Mouse (Mus musculus): ENCODE measurements at regions not wholly inside any gene's neighbourhood (a gene's known extent, or its start where the extent isn't known, plus 50 kb on each side); places are given as distances from the start of the nearest gene placed in this dataset.
"Not testable (repeated sequence)": the region's sequence is repeated elsewhere in the genome, so short reads cannot be mapped to it uniquely, and the experiment has no call there.

- DNase-seq (ENCODE audit: low spot score): no peak
Measured at GRCm38 (mm10) chr4:67378632-67379031, 551.2 kb downstream of the Tlr4 start.

DNA sequence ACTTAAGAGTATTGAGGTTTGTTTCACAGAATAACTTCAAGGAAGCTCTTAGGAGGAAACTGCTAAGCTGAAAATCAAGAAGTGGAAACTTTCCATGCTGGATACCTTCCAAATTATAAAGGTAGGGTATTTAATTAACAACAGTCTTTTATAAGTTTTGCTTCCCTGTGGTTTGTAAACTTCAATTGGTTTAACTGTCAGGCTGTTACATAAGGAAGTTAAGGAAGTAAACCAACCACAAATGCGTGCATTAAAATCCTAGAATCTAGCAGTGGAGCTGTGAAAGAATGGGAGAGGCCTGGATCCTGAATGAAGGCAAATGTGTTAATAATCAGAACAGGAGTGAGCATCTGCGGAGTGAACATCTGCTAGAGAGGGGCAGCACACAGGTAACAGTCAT lies 560.5 kb downstream of the Tlr4 start:
- DNase-seq (ENCODE audit: low spot score): no peak

GRCm38 (mm10) chr4:67402977-67403376 lies 575.6 kb downstream of the Tlr4 start:
- no peak for DNase-seq (ENCODE audit: low spot score)

GRCm38 (mm10) chr4:67424064-67424463 lies 596.7 kb downstream of the Tlr4 start:
- DNase-seq (ENCODE audit: low spot score): no peak

GRCm38 (mm10) chr4:67425712-67426111 lies 598.3 kb downstream of the Tlr4 start:
- no peak for DNase-seq (ENCODE audit: low spot score)

DNA sequence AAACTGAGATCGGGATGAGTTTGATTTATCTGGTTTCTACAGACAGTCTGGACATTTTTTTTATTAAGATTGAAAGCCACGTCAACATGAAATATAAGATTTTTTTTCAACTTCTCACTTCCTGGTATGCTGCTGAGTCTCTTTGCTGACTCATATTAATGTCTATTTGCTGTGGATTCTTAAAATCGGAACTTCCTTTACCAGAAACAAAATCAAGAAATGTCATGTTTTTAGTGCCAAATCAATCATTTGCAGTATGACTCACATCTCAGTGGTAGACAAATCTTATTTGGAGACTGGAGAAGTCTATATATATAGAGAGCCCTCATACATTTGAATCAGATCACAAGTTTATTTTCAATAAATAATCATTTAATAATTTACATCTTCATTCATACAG lies 620.5 kb downstream of the Tlr4 start:
- no peak for DNase-seq (ENCODE audit: low spot score)

DNA sequence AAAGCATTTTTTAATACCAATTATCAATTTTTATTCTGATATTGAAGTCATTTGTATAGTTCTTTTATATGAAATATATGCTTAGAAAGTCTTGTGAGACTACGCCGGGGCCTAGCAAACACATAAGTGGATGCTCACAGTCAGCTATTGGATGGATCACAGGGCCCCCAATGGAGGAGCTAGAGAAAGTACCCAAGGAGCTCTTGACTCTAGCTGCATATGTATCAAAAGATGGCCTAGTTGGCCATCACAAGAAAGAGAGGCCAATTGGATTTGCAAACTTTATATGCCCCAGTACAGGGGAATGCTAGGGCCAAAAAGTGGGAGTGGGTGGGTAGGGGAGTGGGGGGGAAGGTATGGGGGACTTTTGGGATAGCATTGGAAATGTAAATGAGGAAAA lies 632.5 kb downstream of the Tlr4 start:
- DNase-seq (ENCODE audit: low spot score): not testable (repeated sequence)

GRCm38 (mm10) chr4:67473034-67473433 lies 645.6 kb downstream of the Tlr4 start:
- DNase-seq (ENCODE audit: low spot score): no peak

GRCm38 (mm10) chr4:67477264-67477845 lies 650.0 kb downstream of the Tlr4 start:
- DNase-seq (ENCODE audit: low spot score): peak; percentile 3

DNA sequence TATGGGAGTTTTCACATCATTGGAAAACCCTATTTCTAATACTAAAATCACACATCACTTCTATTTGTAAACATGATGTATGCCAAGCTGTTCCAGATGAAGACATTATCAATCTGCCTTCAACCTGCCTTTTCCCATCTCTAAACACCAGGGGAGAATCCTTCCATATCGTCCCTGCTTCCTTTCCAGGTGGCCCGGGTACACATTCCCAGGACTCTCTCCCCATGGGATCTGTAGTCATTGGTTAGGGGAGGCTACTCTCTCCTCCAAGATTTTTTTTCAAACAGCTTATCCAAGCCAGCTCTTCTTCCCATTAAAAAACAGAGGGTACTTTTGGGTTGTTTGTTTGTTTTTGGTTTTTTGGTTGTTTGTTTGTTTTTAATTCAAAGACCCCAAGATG lies 650.7 kb downstream of the Tlr4 start:
- DNase-seq (ENCODE audit: low spot score): no peak

DNA sequence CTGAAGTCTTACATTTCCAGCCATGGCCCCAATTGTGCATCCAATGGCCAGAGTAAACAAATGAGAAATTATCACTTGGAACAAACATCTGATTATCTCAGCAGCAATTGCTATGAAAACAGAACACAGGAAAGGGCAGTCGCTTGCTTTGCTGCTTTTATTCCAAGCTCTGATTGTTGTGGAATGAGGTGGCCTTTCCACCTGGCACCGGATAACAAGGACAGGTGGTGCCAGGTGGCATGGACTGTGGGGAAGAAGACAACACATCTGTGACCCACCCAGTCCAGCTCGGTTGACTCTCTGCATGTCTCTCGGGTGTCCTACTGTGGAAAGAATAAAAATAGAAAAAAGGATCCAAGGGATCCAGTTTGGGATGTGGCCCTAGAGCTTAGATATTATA lies 694.9 kb downstream of the Tlr4 start:
- DNase-seq (ENCODE audit: low spot score): no peak

GRCm38 (mm10) chr4:67523158-67523557 lies 695.8 kb downstream of the Tlr4 start:
- DNase-seq (ENCODE audit: low spot score): no peak

- no peak for DNase-seq (ENCODE audit: low spot score)
Measured at GRCm38 (mm10) chr4:67529586-67529985, 702.2 kb downstream of the Tlr4 start.

- no peak for DNase-seq (ENCODE audit: low spot score)
Measured at GRCm38 (mm10) chr4:67539466-67539865, 712.1 kb downstream of the Tlr4 start.

DNA sequence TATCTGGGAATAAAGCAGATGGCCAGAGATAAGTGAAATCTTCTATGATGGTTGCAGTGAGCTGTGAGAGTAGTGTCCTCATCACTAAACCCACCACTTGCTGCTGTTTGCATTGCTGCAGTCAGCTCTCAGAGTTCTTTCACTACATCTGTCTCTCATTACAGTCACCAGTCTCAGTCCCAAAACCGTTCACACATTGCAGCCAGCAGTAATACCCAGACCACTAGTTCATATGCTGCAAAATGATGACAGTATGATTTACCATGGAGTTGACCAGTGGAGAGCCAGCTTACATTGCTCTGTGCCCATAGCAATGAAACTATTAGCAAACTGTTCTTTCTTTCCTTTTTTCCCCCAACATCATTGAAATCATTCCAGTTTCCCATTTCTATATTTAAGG lies 718.6 kb downstream of the Tlr4 start:
- no peak for DNase-seq (ENCODE audit: low spot score)

DNA sequence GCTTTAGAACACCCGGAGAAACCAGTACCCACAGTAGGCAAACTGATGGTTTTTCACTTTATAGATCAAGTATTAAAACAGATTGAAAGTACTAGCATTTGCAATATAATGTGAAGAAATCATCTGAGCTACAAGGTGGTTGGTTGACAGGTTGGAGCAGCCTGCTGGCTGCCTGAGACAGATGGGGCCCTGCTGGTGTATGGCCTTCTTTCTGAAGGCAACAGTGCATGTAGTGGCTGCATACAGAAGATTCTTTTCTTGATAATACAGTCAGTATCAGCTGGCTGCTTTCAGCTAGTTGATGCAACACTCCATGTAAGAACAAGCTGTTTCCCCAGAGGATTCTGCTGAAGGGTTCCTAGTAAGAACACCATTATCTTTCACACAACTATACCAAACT lies 720.6 kb downstream of the Tlr4 start:
- DNase-seq (ENCODE audit: low spot score): no peak

DNA sequence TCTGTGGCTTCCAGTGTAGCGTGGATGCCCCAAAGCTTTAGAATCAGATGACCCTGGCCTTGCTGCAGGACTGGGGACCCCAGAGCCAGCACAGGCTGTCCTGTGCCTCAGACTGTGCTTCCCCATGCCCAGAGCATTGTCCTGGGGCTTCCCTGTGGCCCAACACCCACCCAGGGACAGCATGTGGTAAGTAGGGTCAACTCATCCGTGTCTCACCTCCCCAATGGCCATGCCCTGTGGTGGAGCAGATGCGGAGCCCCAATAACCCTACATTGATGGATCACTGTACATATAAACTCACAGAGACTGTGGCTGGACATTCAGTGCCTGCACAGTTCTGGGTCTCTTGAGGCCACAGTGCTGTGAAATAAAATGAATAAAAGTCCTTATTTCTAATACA lies 726.1 kb downstream of the Tlr4 start:
- DNase-seq (ENCODE audit: low spot score): no peak

DNA sequence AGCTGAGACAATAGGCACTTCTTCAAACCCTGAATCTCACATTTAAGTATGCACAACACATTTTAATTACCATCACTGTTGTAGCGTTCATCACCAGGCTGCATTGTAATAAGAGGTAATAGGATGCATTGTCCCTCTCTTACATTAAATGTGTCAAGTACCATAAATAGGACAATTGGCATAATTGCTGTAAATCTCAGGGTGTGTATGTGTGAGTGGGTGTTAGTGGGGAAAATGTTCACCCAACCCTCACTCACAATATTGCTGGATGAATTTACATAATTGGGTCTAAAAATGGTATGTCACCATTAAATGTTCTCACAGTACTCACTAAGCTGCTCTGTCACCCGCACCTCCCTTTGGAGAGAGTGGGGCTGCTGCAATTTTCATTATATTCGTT lies 747.4 kb downstream of the Tlr4 start:
- no peak for DNase-seq (ENCODE audit: low spot score)

GRCm38 (mm10) chr4:67589501-67589900 lies 762.1 kb downstream of the Tlr4 start:
- no peak for DNase-seq (ENCODE audit: low spot score)

DNA sequence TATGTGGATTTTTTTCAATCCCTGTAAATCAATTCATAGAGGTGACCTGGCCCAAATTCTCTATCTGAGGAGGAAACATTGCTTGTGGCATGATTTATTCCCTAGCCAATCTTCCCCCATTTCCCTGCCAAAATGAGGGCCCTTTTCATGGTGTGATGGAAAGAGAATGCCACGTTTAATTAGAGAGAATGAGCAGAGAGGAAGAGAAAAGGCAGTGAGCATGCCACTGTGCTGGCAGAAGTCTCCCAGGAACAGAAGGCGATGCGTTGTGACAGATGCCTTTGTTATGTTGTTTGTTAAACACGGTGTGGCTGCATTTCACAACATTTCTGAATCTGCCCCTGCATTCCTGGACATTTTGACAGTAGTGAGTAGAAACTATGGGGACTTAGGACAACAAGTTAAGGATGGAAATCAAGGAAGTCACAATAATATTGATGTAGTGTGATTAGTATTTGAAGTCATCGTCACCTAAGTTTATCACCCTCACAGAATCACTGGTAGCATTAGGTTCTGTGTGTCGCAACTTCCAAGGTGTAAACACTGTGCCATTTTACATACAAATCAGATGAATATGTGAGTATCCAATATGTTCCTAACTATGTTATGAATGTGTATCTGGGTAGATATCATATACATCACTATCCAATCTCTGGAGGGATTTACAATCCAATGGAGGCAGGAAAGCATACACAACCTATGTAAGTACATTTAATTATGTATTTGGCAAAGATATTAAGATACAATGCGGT lies 762.8 kb downstream of the Tlr4 start:
- DNase-seq (ENCODE audit: low spot score): no peak

DNA sequence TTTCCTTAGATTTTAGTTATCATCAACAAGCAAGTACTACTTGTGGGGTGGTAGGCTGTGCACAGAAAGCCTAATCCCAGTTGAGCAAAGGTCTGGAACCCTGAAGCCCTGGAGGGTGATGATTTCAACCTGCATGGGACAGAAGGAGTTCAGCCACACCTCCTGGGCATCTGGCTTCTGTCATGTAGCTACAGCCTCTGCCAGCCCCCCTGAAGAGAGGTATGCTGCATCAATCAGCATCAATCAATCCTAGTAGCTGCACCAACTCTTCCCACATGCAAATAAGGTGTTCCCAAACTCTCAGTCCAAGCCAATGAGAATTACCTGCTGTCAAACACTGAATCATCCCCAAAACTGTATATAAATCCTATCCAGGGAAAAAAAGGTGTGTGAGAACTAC lies 779.8 kb downstream of the Tlr4 start:
- no peak for DNase-seq (ENCODE audit: low spot score)

- no peak for DNase-seq (ENCODE audit: low spot score)
Measured at GRCm38 (mm10) chr4:67614486-67615067, 787.2 kb downstream of the Tlr4 start.

- no peak for DNase-seq (ENCODE audit: low spot score)
Measured at GRCm38 (mm10) chr4:67626641-67627040, 799.3 kb downstream of the Tlr4 start.

DNA sequence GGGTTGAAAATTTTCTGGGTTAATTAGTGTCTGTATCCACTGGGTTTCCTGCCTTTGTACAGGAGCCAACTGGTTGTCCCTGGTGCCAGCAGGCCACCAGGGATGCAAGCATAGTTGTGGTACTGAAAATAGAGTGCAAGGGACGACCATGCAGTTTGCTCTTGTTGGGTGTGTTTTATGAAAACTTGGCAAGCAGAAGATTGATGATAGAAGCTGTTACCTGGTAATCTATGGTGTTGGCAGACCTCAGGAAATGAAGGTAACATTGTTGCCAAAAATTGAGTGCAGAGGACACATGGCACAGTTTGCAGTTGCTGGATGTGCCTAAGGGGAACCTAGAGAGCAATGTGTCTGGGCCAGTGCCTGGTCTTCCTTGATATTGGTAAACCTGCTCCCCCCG lies 818.7 kb downstream of the Tlr4 start:
- DNase-seq (ENCODE audit: low spot score): no peak
